Mouse (Mus musculus) adrenal gland (tissue): ENCODE data around the gene Spryd7.
"Not testable (repeated sequence)": the region's sequence is repeated elsewhere in the genome, so short reads cannot be mapped to it uniquely, and the experiment has no call there.

ENCODE experiments used
- intact Hi-C: fragments of 180-260 bp; cut with DNase I; formaldehyde crosslinking; loops from one replicate; pipeline ENCODE4 v1.15.1; 2025
- long read RNA-seq, 2 experiments: library from polyadenylated mRNA; unstranded; transcript quantifications; one replicate each; pipeline ENCODE4 v2.0.0; 2020; ENCODE audit warnings: borderline replicate concordance in 1 of 2; ENCODE audit not compliant: insufficient replicate concordance in 1 of 2

Gene Spryd7
- long read RNA-seq, experiment 1, full-length matches to known transcripts = 8 of 13 reads
- long read RNA-seq, experiment 1, partial matches to known transcripts = 4 of 13 reads
- long read RNA-seq, experiment 1, other reads (novel, unspliced or antisense) = 1 of 13 reads
- long read RNA-seq, experiment 2, full-length matches to known transcripts = 7 of 8 reads
- long read RNA-seq, experiment 2, partial matches to known transcripts = 1 of 8 reads
- long read RNA-seq, experiment 2, other reads (novel, unspliced or antisense) = 0 of 8 reads

- intact Hi-C loops = no loop called here
Observed at GRCm38 (mm10) chr14:61556289-61557147, at the start of gene Spryd7. Gene Spryd7 (minus strand): TSS chr14:61556886.

- intact Hi-C loops = not testable (repeated sequence)
Observed at GRCm38 (mm10) chr14:61606088-61606487, 49.4 kb upstream of the Spryd7 start.

GRCm38 (mm10) chr14:61604081-61604480, 47.4 kb upstream of the Spryd7 start:
- intact Hi-C loops = loop anchor here (5.0 kb wide), 1 partner anchor 33 kb away; no protein-coding TSS in a partner anchor

- intact Hi-C loops = loop anchor here (5.0 kb wide), 1 partner anchor 34 kb away; no protein-coding TSS in a partner anchor
Observed at GRCm38 (mm10) chr14:61603069-61603755, 46.5 kb upstream of the Spryd7 start.

- intact Hi-C loops = loop anchor here (5.0 kb wide), 1 partner anchor 36 kb away; no protein-coding TSS in a partner anchor
Observed at GRCm38 (mm10) chr14:61601348-61601747, 44.7 kb upstream of the Spryd7 start.

GRCm38 (mm10) chr14:61599057-61599806, 42.5 kb upstream of the Spryd7 start:
- intact Hi-C loops = no loop called here

GRCm38 (mm10) chr14:61597968-61598367, 41.3 kb upstream of the Spryd7 start, which contains the start of gene Trim13:
Gene Trim13 (plus strand): TSS chr14:61598247.
- intact Hi-C loops = no loop called here

- intact Hi-C loops = no loop called here
Observed at GRCm38 (mm10) chr14:61596719-61597426, 40.2 kb upstream of the Spryd7 start.

- intact Hi-C loops = no loop called here
Observed at GRCm38 (mm10) chr14:61589288-61590065, 32.8 kb upstream of the Spryd7 start.

- intact Hi-C loops = loop anchor here (1.0 to 5.0 kb wide), 2 partner anchors 15 to 881 kb away; partner anchors contain the start of gene Gucy1b2
Observed at GRCm38 (mm10) chr14:61575941-61576340, 19.3 kb upstream of the Spryd7 start.

GRCm38 (mm10) chr14:61575066-61575465, 18.4 kb upstream of the Spryd7 start:
- intact Hi-C loops = loop anchor here (1.0 to 5.0 kb wide), 2 partner anchors 16 to 882 kb away; partner anchors contain the start of gene Gucy1b2

- intact Hi-C loops = loop anchor here (5.0 kb wide), 2 partner anchors 75 to 680 kb away; no protein-coding TSS in a partner anchor
Observed at GRCm38 (mm10) chr14:61572131-61572530, 15.4 kb upstream of the Spryd7 start.

- intact Hi-C loops = loop anchor here (2.0 to 5.0 kb wide), 3 partner anchors 76 to 681 kb away; no protein-coding TSS in a partner anchor
Observed at GRCm38 (mm10) chr14:61571366-61571765, 14.7 kb upstream of the Spryd7 start.

GRCm38 (mm10) chr14:61569344-61569743, 12.7 kb upstream of the Spryd7 start:
- intact Hi-C loops = no loop called here

- intact Hi-C loops = not testable (repeated sequence)
Observed at GRCm38 (mm10) chr14:61566211-61566610, 9.5 kb upstream of the Spryd7 start.

GRCm38 (mm10) chr14:61559856-61560255, 3.2 kb upstream of the Spryd7 start:
- intact Hi-C loops = no loop called here

- intact Hi-C loops = no loop called here
Observed at GRCm38 (mm10) chr14:61558901-61559300, 2.2 kb upstream of the Spryd7 start.

- intact Hi-C loops = no loop called here
Observed at GRCm38 (mm10) chr14:61555931-61556288, 776 bp downstream of the Spryd7 start.

GRCm38 (mm10) chr14:61548614-61549013, 8.1 kb downstream of the Spryd7 start:
- intact Hi-C loops = no loop called here
